Mouse (Mus musculus) heart, embryonic 15.5 days (tissue): ENCODE data around the gene Ccdc138. TPM values are rescaled to one million over a fixed set of nuclear protein-coding genes. Genes with fewer than 3 reads are reported as not detected.

Experiments
- ATAC-seq: fragments of 200-750 bp; cut with Nextera tagmentation; replicated peaks from 2 replicates; pipeline ENCODE4 v1.8.0; 2017; ENCODE audit warnings: low read depth, moderate TSS enrichment; ENCODE audit not compliant: insufficient number of reproducible peaks, insufficient read depth, low FRiP score
- H3K27ac ChIP-seq: fragments of 300-500 bp; sonication (generic); 2 replicates; pipeline ENCODE4 v1.5.1; 2015; ENCODE audit warnings: mild to moderate bottlenecking, inconsistent platforms
- H3K27me3 ChIP-seq: fragments of 300-500 bp; sonication (generic); 2 replicates; pipeline ENCODE4 v1.6.1; 2015; ENCODE audit warnings: inconsistent platforms
- H3K36me3 ChIP-seq: fragments of 300-500 bp; sonication (generic); 2 replicates; pipeline ENCODE4 v1.6.1; 2015; ENCODE audit warnings: mild to moderate bottlenecking, inconsistent platforms
- H3K4me1 ChIP-seq: fragments of 300-500 bp; sonication (generic); replicated peaks from 2 replicates; pipeline ENCODE4 v1.6.1; 2015; ENCODE audit warnings: inconsistent platforms
- H3K4me2 ChIP-seq: fragments of 300-500 bp; sonication (generic); 2 replicates; pipeline ENCODE4 v1.6.1; 2015; ENCODE audit warnings: inconsistent platforms, mild to moderate bottlenecking, moderate library complexity
- H3K4me3 ChIP-seq: fragments of 300-500 bp; sonication (generic); 2 replicates; pipeline ENCODE4 v1.5.1; 2015; ENCODE audit warnings: mild to moderate bottlenecking, inconsistent platforms
- H3K9ac ChIP-seq: fragments of 300-500 bp; sonication (generic); 2 replicates; pipeline ENCODE4 v1.6.1; 2015; ENCODE audit warnings: mild to moderate bottlenecking, inconsistent platforms
- H3K9me3 ChIP-seq: fragments of 300-500 bp; sonication (generic); replicated peaks from 2 replicates; pipeline ENCODE4 v1.6.1; 2016; ENCODE audit warnings: inconsistent platforms
- WGBS: fragments of 180-500 bp; shearing (Covaris S2); methylation state at CpG from one replicate; pipeline ENCODE4 v1.1.7; 2015; ENCODE audit warnings: mixed read lengths; 5-methylcytosine and 5-hydroxymethylcytosine counted together
- polyA plus RNA-seq: library from polyadenylated mRNA; unstranded; fragments of >200 nt; fragmentation: Nextera tagmentation; extraction: Ambion mirVana; gene quantifications from 2 replicates; pipeline ENCODE4 v1.2.1, GENCODE M21; 2015

The Ccdc138 gene
- polyA plus RNA-seq, 1 experiment from 2014 or later = 6.5 TPM

DNA sequence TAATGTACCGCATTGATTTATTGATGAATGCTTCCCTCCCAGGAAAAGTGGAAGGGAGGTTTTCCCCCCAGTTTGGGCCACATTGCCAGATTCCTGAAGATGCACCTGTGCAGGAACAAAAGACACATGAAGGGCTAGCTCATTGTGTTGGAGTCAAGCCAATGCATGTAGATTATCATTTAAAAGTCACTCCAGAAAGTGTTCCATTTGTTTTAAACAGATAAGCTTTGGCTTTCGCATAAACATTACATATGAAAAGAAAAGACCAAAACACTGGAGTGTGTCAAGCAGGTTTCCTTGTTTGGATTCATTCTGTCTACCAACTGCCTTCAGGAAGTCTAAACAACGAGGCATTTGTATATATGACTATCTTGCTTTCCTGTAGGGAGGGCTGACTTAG lies 96.7 kb downstream of the Ccdc138 start:
- H3K27ac ChIP-seq = no peak overlapping the region
- no peak overlapping the region for H3K9ac ChIP-seq
- ATAC-seq = no peak
- H3K4me1 ChIP-seq = 0 out of 2 replicates have a peak, but pooled peaks cover 3% of the 10 kb centered on the region
- H3K4me3 ChIP-seq = no peak overlapping the region
- WGBS = 69% methylated on average over 3 of the region's 3 CpGs
- no peaks in the 10 kb centered on the region for H3K27me3 ChIP-seq
- no peaks in the 10 kb centered on the region for H3K9me3 ChIP-seq
- no peaks in the 10 kb centered on the region for H3K36me3 ChIP-seq
- H3K4me2 ChIP-seq = no peak overlapping the region

DNA sequence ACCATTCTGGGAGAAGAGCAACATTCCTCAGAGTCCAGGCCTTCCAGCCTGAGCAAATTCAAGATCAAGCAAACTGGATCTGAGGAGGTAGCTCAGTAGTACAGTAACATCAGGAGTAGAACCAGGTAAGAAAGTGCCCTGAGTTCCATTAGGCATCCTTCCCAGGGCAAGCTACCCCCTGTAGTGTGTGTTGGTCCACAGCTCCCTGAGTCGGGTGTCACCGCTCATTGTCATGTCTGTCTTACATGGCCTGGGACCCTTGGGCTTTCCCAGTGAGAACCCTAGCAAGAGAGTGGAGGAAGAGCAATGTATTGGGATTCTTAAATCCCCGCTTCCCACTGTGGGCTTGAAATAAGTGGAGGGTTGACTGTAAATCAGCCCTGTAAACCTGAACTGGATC lies 97.4 kb downstream of the Ccdc138 start:
- Histone ChIP-seq H3K9me3 (no peaks in the 10 kb centered on the region), H3K4me3 (no peak overlapping the region), H3K4me2 (no peak overlapping the region), H3K9ac (no peak overlapping the region), H3K36me3 (no peaks in the 10 kb centered on the region), H3K4me1 (0 out of 2 replicates have a peak, but pooled peaks cover 3% of the 10 kb centered on the region), H3K27me3 (no peaks in the 10 kb centered on the region), H3K27ac (no peak overlapping the region)
- 94% methylated on average over 3 of the region's 3 CpGs for WGBS
- ATAC-seq = no peak

DNA sequence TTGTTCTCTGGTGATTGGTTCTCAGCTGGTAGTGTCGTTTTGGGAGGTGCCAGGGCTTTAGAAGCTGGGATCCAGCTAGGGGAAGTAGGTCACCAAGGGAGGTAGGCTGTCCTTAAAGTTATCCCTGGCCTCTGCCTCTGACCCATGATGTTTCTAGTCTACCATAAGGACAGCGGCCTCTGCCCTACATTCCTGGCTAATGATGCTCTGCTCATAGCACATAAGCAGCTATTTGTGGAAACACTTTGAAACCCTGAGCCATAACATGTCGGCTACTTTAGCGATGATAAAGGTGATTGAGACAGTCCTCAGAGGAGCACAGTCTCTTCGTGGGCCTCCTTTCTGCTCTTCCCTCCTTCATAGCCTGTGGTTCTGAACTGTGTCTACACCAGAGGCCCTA lies 98.1 kb downstream of the Ccdc138 start:
- Histone ChIP-seq H3K27me3 (no peaks in the 10 kb centered on the region), H3K4me2 (no peak overlapping the region), H3K9me3 (no peaks in the 10 kb centered on the region), H3K9ac (no peak overlapping the region), H3K36me3 (no peaks in the 10 kb centered on the region), H3K4me3 (no peak overlapping the region), H3K4me1 (0 out of 2 replicates have a peak, but pooled peaks cover 3% of the 10 kb centered on the region), H3K27ac (no peak overlapping the region)
- 42% methylated on average over 5 of the region's 5 CpGs for WGBS
- ATAC-seq = no peak

DNA sequence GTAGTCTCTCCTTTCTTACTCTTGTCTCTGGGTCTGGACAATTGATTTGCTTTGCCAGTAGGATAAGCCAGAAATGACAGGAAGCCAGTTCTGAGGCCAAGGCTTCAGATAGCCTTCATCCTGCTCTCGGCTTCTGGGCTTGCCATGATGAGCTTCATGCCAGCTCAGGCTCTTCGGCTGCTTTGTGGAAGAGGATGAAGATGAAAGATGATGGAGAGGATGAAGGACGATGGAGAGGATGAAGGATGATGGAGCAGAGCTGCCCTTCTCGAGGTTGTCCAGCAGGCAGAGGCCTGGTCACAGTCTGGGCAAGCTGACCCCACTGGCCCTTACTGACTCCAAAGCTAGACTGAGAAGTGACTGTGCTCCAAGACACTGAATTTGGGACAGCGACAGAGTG lies 102.4 kb downstream of the Ccdc138 start:
- no peaks in the 10 kb centered on the region for H3K9me3 ChIP-seq
- H3K27ac ChIP-seq = no peak overlapping the region
- no peaks in the 10 kb centered on the region for H3K36me3 ChIP-seq
- peaks cover 12% of the 10 kb centered on the region for H3K4me1 ChIP-seq
- no peak overlapping the region for H3K4me3 ChIP-seq
- WGBS = 82% methylated on average over 5 of the region's 5 CpGs
- no peaks in the 10 kb centered on the region for H3K27me3 ChIP-seq
- no peak overlapping the region for H3K9ac ChIP-seq
- ATAC-seq = no peak
- no peak overlapping the region for H3K4me2 ChIP-seq

DNA sequence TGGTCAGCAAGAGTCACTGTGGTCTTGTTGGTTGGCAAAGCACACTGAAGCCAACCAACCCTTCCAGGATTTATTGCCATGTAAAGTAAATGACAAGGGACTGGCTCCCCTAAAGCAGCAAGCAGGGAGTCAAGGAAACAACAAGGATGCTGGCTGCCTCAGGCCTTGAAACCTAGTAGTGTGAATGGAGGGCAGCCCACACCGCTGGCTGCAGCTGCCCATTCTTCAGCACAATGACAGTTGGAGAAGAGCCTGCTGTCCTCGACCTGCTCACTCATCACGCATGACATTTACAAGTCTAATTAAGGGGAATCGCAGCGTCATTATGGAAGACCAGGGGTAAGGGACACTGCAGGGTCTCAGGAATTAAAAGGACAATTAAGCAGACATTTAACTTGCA lies 103.2 kb downstream of the Ccdc138 start:
- H3K27me3 ChIP-seq = no peaks in the 10 kb centered on the region
- no peak overlapping the region for H3K4me2 ChIP-seq
- 39% methylated on average over 5 of the region's 5 CpGs for WGBS
- no peaks in the 10 kb centered on the region for H3K36me3 ChIP-seq
- no peak overlapping the region for H3K9ac ChIP-seq
- H3K9me3 ChIP-seq = no peaks in the 10 kb centered on the region
- no peak overlapping the region for H3K27ac ChIP-seq
- no peak overlapping the region for H3K4me3 ChIP-seq
- no peak for ATAC-seq
- H3K4me1 ChIP-seq = peaks cover 10% of the 10 kb centered on the region

DNA sequence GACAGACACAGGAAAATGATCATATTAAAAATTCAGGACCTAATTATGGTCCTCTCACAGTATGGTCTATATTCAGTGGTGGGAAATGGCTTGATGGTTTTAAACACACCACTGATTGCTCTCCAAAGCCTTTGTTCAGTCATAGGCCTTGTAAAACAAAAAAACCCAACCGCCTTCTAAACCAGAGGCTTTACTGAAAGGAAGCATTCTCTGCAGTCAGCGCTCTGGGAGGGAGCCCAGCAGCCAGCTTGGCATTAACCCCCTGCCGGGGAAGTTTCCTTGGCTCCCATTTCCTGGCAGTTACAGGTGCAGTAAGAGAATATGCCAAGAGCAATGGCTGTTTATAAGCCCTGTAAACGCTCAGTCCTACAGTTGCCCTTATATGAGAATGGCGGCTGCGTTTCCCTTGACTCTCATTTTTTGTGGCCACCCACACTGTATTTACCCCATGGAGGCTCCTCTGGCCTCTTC lies 103.7 kb downstream of the Ccdc138 start:
- WGBS = 49% methylated on average over 6 of the region's 6 CpGs
- ATAC-seq = no peak
- H3K36me3 ChIP-seq = no peaks in the 10 kb centered on the region
- H3K9me3 ChIP-seq = no peaks in the 10 kb centered on the region
- no peaks in the 10 kb centered on the region for H3K27me3 ChIP-seq
- no peak overlapping the region for H3K4me2 ChIP-seq
- no peak overlapping the region for H3K9ac ChIP-seq
- H3K4me1 ChIP-seq = peaks cover 10% of the 10 kb centered on the region
- no peak overlapping the region for H3K4me3 ChIP-seq
- H3K27ac ChIP-seq = no peak overlapping the region

DNA sequence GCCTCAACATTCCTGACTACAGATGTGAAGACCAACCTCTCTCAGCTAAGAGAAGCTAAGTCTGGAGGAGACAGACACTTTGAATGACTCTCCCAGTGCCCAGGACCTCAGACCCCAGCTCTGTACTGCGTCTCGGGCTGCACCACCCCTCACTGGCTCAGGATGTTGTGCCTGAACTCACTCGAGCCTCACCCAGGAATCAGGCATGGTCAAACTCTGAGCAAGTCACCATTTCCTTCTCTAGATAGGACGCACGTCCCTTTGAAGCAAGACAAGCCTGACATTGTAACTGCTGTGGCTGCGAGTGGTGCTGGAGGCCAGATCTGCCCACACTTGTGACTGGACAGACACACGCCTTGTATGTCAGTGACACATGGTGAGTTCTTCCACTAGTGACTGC lies 104.2 kb downstream of the Ccdc138 start:
- no peak overlapping the region for H3K4me2 ChIP-seq
- no peak overlapping the region for H3K27ac ChIP-seq
- H3K4me3 ChIP-seq = no peak overlapping the region
- no peak for ATAC-seq
- no peaks in the 10 kb centered on the region for H3K9me3 ChIP-seq
- no peaks in the 10 kb centered on the region for H3K36me3 ChIP-seq
- peaks cover 10% of the 10 kb centered on the region for H3K4me1 ChIP-seq
- no peaks in the 10 kb centered on the region for H3K27me3 ChIP-seq
- WGBS = 61% methylated on average over 7 of the region's 7 CpGs
- no peak overlapping the region for H3K9ac ChIP-seq

DNA sequence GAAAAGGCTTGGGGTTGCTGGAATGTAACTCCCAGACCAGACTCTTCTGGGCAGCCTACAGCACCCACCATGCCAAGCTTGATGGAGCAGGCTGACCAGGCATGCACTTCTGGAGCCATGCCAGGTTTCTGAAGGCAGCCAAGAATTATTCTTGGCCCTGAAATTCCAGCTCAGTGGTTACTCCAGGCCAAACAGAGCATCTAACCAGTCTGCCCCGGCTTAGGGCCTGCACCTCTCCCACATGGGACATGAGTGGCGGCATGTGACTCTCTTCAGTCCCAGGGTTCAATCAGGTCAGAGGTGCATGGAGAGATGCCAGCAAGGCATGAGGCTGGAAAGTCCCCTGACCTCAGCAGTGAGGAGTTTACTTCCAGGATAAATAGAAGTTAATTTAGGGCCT lies 107.0 kb downstream of the Ccdc138 start:
- Histone ChIP-seq H3K27me3 (no peaks in the 10 kb centered on the region), H3K9me3 (no peaks in the 10 kb centered on the region), H3K4me1 (peaks cover 10% of the 10 kb centered on the region), H3K36me3 (no peaks in the 10 kb centered on the region), H3K4me2 (no peak overlapping the region), H3K9ac (no peak overlapping the region), H3K27ac (peak overlapping the region; percentile 55), H3K4me3 (no peak overlapping the region)
- peak; percentile 72 for ATAC-seq
- WGBS = 24% methylated on average over 2 of the region's 2 CpGs

DNA sequence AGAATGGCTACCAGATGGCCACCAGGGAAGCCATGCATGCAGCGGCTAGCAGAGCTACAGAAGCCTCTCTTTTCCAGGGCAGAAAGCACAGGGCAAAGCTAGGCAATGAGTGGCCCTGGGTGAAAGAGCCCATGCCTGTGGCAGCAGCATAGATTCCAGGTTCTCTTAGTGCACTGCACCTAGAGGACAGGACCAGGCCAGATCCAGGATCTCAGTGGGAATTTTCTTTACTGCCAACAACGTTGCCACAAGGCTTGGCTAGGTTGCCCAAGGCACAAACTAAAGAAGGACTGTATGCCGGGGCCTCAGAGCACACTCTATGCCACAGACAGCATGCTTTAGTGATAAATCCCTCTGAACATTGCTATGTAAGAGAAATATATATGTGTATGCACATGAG lies 108.6 kb downstream of the Ccdc138 start:
- H3K4me3 ChIP-seq = no peak overlapping the region
- WGBS = 84% methylated on average over 3 of the region's 3 CpGs

DNA sequence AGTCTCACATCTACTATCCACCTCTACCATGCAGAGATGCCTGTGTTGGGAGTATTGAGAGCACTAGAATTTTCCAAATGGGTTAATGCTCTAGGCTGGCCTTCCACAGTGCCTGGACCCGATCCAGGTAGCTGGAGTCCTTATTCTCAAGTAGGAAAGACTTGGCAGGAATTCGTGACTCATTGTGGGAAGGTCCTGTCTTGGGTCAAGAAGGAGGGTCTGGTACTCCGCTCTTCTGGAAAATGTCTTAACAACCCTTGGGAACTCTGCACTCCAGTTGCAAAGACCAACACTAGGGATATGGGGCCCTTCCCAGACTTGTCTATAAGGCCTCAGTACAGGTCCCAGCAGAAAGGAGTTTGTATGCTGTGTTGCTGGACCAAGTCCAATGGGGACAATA lies 111.1 kb downstream of the Ccdc138 start:
- H3K4me3 ChIP-seq = no peak overlapping the region
- H3K36me3 ChIP-seq = no peaks in the 10 kb centered on the region
- H3K9ac ChIP-seq = no peak overlapping the region
- no peak overlapping the region for H3K4me2 ChIP-seq
- H3K4me1 ChIP-seq = peaks cover 10% of the 10 kb centered on the region
- H3K9me3 ChIP-seq = no peaks in the 10 kb centered on the region
- H3K27ac ChIP-seq = no peak overlapping the region
- no peak for ATAC-seq
- 58% methylated on average over 3 of the region's 3 CpGs for WGBS
- no peaks in the 10 kb centered on the region for H3K27me3 ChIP-seq

More for the DNA sequence above, 108.6 kb downstream of the Ccdc138 start:
- H3K27me3 ChIP-seq = no peaks in the 10 kb centered on the region
- ATAC-seq = no peak
- peaks cover 10% of the 10 kb centered on the region for H3K4me1 ChIP-seq
- H3K4me2 ChIP-seq = no peak overlapping the region
- no peaks in the 10 kb centered on the region for H3K9me3 ChIP-seq
- no peaks in the 10 kb centered on the region for H3K36me3 ChIP-seq
- H3K9ac ChIP-seq = no peak overlapping the region
- no peak overlapping the region for H3K27ac ChIP-seq

DNA sequence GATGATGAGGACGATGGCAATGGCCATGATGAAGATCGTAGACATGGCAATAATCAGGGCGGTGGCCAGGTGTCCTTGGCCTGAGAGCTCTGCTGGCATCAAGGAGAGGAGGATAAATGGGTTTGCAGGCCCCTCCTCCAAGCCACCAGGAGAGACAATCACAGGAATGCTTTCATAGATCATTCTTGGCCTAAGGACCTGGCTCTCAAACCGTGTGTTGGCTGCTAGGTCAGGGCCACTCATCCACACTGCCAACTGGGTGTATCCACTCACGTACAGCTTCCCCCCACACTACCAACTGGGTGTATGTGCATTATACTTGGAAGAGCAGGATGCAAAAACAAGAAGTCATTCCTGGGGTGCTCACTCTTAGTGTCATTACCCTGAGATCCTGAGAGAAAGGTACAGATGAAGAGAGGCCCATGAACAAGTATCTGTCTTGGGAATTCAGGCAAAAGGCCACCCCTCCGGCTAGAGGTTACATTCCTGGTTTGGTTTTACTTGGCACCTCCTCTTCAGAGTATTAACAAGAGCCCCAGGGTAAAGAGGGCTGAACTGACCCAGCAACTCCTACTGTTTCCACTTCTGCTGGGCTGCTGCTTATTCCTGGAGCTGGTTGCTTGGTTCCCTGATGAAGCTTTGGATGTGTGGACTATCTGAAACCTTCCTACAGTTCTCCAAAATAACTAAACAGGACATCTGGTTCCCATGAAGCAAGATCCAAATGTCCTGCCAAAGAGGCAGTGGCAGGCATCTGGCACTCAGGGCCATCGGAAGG lies 112.9 kb downstream of the Ccdc138 start:
- H3K27ac ChIP-seq = no peak overlapping the region
- H3K4me3 ChIP-seq = no peak overlapping the region
- no peaks in the 10 kb centered on the region for H3K4me1 ChIP-seq
- no peaks in the 10 kb centered on the region for H3K9me3 ChIP-seq
- no peak overlapping the region for H3K9ac ChIP-seq
- 77% methylated on average over 7 of the region's 7 CpGs for WGBS
- no peak overlapping the region for H3K4me2 ChIP-seq
- no peaks in the 10 kb centered on the region for H3K27me3 ChIP-seq
- no peak for ATAC-seq
- no peaks in the 10 kb centered on the region for H3K36me3 ChIP-seq

DNA sequence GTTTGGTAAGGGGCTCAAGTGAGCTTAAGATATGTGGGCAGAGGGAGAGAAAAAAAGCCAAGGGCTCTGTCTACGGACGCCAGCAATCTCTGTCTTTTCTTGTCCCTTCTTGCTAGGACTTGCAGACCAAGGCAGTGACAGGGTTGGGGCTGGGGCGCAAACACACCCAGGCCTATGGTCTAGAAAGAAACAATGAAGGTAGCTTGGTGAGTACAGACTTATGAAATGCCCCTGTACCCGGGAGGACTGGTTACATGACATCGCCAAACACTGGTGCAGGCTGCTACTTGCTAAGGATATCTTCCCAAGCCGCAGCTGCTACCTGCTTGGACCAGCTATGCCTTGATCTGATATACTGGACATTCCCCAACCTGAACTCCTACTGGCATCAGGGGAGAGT lies 116.9 kb downstream of the Ccdc138 start:
- no peak for ATAC-seq
- H3K4me1 ChIP-seq = no peaks in the 10 kb centered on the region

More for the DNA sequence above, 116.9 kb downstream of the Ccdc138 start:
- Histone ChIP-seq H3K9me3 (no peaks in the 10 kb centered on the region), H3K36me3 (no peaks in the 10 kb centered on the region), H3K27ac (no peak overlapping the region), H3K4me3 (no peak overlapping the region), H3K27me3 (no peaks in the 10 kb centered on the region), H3K9ac (no peak overlapping the region), H3K4me2 (no peak overlapping the region)
- WGBS = 81% methylated on average over 6 of the region's 6 CpGs
